Mouse (Mus musculus): Measurements from ENCODE around the gene Osbpl9.

Gene Osbpl9

DNA sequence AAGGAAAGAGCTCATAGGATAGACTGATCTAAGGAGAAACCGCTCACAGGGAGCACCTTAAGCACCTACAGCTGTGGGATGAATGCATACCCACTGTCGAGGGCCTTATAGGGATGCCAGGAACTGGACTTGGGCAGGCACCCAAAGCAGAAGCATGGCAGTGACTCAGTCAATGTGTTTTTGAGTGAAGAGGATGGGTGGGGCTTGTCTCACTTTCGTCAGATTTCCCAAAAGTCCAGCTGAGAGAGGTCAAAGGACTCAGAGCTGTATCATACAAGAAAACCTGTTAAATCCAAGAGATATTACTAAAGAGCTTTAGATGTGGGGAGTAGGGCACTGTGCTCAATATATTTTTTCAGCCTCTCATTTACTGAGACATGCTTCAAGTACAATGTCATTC lies 85.6 kb downstream of the Osbpl9 start:
- in situ Hi-C loops (cut with MboI; ENCODE audit: low pct_unique_long_range_greater_than_20kb in 1 of 2, low sequenced_read_pairs in 2 of 2, unreplicated experiment in 1 of 2) = no loop called here

DNA sequence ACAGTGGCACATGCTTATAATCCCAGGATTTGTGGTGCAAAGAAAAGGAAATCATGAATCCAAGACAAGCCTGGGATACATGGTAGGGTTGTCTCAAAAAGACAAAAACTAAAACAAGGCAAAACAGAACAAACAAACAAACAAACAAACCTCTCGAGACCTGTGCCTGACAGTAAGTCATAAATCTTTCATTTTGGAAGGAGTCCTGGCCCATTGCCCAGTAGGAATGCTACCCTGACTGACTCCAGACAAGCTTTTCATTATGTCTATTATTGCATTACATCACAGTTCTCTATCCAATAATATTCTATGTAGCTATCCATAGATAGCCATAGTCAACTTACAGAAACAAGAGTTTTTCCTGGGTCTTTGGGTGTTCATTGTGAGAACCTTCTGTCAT lies 86.3 kb downstream of the Osbpl9 start:
- in situ Hi-C loops (cut with MboI; ENCODE audit: low pct_unique_long_range_greater_than_20kb in 1 of 2, low sequenced_read_pairs in 2 of 2, unreplicated experiment in 1 of 2) = no loop called here

DNA sequence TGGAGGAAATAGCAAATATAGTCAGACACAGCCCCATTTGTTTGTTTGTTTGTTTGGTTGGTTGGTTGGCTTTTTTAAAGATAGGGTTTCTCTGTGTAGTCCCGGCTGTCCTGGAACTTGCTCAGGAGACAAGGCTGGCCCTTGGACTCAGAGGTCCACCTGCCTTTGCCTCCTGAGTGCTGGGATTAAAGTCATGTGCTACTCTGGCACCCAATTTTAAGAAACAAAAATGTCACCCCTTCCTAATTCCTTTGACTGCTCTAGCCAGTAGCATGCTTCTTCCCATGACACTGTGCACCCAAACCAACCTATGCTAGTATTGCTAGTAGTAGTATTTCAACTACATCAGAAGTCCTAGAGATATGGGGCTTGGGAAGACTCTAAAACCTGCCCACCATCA lies 87.8 kb downstream of the Osbpl9 start:
- in situ Hi-C loops (cut with MboI; ENCODE audit: low pct_unique_long_range_greater_than_20kb in 1 of 2, low sequenced_read_pairs in 2 of 2, unreplicated experiment in 1 of 2) = no loop called here

DNA sequence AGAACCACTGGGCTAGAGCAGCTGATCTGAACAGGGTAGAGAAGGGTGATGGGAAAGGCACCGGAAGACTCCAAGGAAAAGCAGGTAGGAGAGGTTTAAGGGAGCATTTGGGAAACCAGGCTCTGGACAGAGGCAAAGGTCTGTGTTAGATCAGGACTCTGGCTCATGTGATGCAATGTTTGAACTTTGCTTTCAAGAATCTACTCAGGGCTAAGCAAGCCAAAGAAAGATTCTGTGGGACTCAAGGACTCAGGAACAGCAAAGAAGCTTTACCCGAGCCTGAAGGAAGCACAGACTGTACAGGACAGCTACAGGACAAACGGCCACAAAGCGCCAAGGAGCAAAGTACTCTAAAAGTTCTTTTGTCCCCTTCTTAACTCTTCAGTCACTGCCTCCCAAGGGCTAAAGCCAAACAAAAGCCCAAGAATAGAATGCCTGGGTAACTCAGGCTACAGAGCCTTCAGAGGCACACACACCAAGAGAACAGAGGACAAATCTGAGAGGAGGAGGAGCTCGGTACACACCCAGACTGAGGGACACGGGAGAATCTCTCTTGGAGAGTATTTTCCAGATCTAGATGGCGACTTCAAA lies 89.1 kb downstream of the Osbpl9 start:
- in situ Hi-C loops (cut with MboI; ENCODE audit: low pct_unique_long_range_greater_than_20kb in 1 of 2, low sequenced_read_pairs in 2 of 2, unreplicated experiment in 1 of 2) = no loop called here

DNA sequence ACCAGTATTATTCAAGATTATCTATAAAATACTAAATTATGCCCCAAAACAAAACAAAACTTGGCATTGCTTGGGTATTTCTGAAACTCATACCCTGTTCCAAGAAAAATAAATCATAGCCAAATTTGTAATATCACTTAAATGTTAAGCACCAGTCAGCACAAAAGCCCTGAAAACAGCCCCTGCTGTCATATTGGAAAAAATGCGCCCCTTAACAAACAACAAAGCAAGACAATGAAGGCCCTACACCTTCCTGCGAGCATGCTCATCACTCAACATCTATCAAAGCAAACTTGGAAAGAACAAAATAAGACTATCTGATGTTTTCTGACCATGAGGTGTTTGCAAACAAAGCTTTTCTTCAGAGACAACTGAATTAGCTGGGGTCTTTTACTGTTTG lies 91.1 kb downstream of the Osbpl9 start:
- in situ Hi-C loops (cut with MboI; ENCODE audit: low pct_unique_long_range_greater_than_20kb in 1 of 2, low sequenced_read_pairs in 2 of 2, unreplicated experiment in 1 of 2) = no loop called here

DNA sequence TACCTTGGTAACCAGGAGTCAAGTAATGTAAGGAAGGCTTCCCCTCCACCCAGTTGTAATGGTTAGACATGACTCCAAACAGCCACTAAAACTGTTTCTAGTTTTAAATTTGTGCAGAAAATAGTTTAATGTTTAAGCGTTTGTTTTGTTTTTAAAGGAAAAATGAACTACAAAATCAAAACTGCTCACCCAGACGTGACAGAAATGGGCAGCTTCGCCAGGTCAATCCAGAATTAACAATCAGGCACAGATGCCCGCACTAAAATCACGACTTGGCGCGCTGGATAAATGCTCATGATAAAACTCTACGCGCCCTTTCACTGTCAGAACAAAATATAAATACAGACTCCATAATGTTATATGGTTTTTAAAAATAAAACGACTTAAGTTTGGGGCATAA lies 92.4 kb downstream of the Osbpl9 start:
- in situ Hi-C loops (cut with MboI; ENCODE audit: low pct_unique_long_range_greater_than_20kb in 1 of 2, low sequenced_read_pairs in 2 of 2, unreplicated experiment in 1 of 2) = no loop called here

DNA sequence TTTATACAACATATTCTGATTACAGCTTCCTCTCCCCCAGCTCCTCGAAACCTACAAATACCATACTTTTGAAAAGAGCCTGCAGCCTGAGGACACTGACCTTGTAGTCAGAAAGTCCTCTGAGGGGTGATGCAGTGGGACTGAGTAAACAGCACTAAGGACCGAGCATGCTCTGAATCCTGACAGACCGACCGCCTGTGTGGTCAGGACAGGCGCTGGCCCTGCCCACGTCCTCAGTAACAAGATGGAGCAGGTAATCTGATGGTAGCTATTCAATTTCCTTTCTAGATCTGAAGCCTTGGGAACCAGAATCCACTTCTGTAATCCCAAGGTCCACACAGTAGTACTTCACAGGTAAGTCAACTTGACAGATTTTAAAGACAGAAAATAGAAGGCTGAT lies 93.1 kb downstream of the Osbpl9 start:
- in situ Hi-C loops (cut with MboI; ENCODE audit: low pct_unique_long_range_greater_than_20kb in 1 of 2, low sequenced_read_pairs in 2 of 2, unreplicated experiment in 1 of 2) = no loop called here

DNA sequence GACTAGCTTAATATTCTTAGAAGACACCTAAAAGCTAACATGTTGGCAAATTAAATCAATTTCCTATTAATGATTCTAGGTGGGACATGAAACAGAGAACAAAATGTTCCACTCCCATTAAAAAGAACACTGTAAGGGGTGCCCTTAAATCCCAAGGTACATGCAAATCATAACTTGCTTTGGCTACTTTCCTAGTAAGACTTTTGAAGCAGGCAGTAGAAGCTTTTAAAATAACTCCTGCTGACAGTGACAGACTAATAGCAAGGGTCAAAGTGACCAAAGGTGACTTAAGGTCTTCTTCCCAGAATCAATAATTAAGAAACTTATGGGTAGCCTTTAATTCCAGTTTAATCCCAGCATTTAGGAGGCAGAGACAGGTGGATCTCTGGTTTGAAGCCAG lies 95.5 kb downstream of the Osbpl9 start:
- in situ Hi-C loops (cut with MboI; ENCODE audit: low pct_unique_long_range_greater_than_20kb in 1 of 2, low sequenced_read_pairs in 2 of 2, unreplicated experiment in 1 of 2) = no loop called here

DNA sequence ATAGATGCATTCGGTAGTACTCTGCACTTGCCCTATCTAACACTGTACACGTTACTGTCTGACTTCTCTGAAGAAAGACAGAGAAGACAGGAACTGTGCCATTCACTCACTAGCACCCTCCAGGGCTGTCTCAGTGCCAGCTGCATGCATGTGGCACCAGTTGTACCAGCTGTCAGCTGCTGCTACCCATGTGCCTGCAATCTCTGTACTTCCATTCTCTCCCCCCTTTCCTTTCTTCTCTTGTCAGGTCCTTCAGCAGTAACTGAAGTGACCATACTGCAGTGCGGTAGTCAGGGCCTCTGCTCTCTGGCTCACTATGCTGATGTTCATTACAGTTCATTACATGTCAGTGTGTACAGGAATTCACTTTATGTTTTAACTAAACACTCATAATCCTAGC lies 96.0 kb downstream of the Osbpl9 start:
- in situ Hi-C loops (cut with MboI; ENCODE audit: low pct_unique_long_range_greater_than_20kb in 1 of 2, low sequenced_read_pairs in 2 of 2, unreplicated experiment in 1 of 2) = no loop called here

DNA sequence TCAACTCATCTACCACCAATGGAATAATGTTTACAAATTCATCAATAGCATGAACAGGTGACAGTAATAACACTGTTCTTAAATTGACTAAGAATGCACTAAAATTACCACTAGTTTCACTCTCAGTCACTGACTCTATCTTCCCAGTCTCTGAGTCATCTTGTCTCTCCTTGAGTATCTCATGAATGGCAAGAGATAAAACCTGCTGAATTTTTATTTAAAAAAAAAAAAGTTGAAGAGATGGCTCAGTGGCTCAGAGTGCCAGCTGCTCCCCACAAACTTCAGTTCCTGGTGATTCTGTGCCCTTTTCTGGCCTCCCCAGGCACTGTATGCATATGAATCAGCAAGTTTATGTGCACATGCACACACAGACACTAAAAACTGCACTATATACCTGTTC lies 96.8 kb downstream of the Osbpl9 start:
- in situ Hi-C loops (cut with MboI; ENCODE audit: low pct_unique_long_range_greater_than_20kb in 1 of 2, low sequenced_read_pairs in 2 of 2, unreplicated experiment in 1 of 2) = no loop called here

DNA sequence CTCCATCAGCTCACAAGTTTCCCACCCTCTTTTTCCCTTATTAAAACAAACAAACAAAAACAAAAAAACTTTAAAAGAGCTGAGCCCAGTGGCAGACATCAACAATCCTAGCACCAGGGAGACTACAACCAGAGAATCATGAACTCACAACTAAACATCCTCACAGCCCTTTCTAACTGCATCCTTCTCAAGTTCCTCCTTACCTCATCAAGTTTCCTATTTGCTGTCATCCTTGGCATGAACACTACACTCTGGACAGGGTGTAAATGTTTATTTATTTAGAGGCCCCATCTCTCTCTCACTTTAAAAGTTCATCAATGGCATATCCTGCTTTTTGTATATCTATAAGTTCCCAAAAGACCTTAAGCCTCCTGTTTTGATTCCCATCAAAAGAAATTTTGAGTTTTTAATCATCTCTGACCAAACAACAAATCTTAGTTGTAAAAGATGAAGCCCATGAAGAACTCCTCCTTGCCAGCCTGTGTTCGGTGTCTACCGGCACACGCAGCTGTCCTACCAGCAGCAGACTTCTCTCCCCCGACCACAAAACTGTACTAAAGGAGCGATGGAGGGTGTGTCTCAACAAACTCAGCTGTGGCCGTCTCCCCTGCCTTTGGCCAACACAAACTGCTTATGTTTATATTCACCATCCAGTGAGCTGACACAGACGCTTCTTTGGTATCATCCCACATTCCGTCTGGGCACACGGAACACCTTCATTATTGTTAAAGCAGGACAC lies 98.8 kb downstream of the Osbpl9 start:
- in situ Hi-C loops (cut with MboI; ENCODE audit: low pct_unique_long_range_greater_than_20kb in 1 of 2, low sequenced_read_pairs in 2 of 2, unreplicated experiment in 1 of 2) = no loop called here

DNA sequence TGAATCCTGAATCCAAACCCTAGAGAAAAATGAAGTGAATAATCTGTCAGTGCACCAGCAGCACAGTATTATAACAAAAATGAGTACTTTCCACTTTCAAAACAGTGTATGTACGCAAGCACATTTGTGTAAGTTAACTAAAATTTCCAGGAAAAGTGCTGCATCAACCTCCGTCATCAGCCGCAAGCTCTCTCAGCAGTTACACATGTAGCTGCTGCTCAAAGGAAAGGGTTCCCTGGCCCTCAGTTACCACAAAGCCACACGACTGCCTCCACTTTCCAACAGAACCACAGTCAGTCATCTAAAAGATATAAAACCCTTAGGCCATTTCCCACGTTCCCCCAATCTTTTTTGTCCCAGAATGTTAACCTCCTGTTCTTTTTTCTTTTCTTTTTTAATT lies 99.5 kb downstream of the Osbpl9 start:
- in situ Hi-C loops (cut with MboI; ENCODE audit: low pct_unique_long_range_greater_than_20kb in 1 of 2, low sequenced_read_pairs in 2 of 2, unreplicated experiment in 1 of 2) = no loop called here

DNA sequence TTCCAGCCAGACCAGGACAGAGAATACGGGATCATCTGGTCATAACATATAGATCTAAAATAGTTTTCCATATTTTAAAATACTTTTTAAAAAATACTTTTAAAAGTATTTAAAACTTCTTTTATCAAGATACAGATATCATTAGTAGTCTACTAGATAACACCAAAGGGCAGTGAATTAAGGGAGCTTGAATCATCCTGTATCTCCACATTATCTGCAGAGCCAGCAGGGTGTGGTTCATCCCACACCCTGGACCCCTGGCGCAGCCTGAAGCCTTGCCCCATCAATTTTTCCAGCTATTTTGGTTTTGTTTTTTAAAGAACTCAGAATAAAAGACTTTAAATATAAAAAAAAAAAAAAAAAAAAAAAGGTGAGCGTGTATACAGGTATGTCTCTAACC lies 103.2 kb downstream of the Osbpl9 start:
- in situ Hi-C loops (cut with MboI; ENCODE audit: low pct_unique_long_range_greater_than_20kb in 1 of 2, low sequenced_read_pairs in 2 of 2, unreplicated experiment in 1 of 2) = no loop called here

DNA sequence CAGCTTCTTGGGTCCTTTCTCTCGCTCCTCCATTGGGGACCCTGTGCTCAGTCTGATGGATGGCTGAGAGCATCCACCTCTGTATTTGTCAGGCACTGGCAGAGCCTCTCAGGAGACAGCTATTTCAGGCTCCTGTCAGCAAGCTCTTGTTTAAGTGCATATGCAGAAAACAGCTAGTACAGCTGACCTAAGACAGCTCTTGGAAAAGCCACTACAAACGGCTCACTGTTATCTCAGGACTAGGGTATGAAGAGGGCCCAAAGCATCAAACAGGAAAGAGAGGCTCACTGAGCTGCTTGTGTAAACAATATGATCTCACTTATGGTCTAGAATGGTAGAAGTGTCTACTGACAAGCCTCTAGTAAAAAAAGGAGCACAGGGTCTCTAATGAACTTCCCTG lies 107.8 kb downstream of the Osbpl9 start:
- in situ Hi-C loops (cut with MboI; ENCODE audit: low pct_unique_long_range_greater_than_20kb in 1 of 2, low sequenced_read_pairs in 2 of 2, unreplicated experiment in 1 of 2) = no loop called here

DNA sequence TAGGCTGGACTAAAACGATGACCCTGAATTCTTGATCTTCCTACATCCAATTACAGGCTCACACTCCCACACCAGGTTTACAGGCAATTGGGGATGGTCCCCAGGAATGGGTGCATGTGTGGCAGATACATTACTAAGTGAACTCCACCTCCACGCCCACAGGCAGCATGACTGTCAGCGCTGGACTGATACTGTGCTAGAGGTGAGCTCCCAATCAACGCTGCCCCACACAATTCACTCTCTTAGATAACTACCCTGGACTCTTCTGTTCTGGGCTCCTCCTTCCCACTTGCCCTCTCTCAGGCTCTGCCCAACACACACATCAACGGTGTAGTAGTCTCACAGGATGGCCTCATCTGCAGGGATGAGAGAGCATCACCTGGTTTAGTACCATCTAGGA lies 109.7 kb downstream of the Osbpl9 start:
- in situ Hi-C loops (cut with MboI; ENCODE audit: low pct_unique_long_range_greater_than_20kb in 1 of 2, low sequenced_read_pairs in 2 of 2, unreplicated experiment in 1 of 2) = no loop called here

DNA sequence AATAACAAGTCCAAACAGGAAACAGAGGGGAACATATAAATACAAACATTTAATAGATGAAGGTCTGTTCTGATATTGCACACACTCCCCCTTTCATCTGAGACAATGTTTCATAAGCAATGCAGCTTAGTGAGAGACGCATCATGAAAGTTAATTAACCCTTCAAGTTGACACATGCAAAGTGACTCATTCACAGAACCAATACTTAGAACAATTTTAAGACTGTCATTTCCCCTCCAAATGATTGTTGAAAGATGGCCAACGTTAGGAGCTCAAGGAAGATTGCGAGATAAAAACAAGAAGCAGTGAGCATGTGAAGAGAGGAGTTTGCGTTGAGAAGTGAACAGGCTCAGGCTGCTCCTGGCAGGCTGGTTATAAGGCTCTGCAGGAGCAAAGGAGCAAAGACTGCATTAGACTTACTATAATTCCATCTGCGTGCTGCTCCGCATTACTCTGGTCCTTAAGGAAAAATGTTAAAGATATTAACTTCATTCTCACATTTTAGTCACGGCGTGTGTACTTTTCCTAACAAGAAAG lies 110.8 kb downstream of the Osbpl9 start:
- in situ Hi-C loops (cut with MboI; ENCODE audit: low pct_unique_long_range_greater_than_20kb in 1 of 2, low sequenced_read_pairs in 2 of 2, unreplicated experiment in 1 of 2) = no loop called here

DNA sequence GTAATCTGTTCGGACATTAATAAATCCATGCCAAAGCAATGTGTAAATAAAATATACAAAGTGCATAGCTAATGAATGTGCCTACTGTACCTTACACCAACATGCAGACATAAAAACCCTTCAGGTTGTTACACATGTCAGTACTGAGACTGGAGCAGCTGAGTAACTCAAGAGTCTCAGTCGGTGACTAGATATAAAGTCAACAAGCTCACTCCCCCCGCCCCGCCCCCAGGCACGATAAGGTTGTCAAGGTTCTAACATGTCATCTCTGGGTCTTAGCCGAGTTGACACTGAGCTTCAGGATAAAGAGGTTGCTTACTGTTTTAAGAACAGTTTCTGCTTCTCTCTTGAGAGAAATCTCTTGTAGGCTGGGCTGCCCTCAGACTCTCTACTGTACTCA lies 112.1 kb downstream of the Osbpl9 start:
- in situ Hi-C loops (cut with MboI; ENCODE audit: low pct_unique_long_range_greater_than_20kb in 1 of 2, low sequenced_read_pairs in 2 of 2, unreplicated experiment in 1 of 2) = no loop called here

DNA sequence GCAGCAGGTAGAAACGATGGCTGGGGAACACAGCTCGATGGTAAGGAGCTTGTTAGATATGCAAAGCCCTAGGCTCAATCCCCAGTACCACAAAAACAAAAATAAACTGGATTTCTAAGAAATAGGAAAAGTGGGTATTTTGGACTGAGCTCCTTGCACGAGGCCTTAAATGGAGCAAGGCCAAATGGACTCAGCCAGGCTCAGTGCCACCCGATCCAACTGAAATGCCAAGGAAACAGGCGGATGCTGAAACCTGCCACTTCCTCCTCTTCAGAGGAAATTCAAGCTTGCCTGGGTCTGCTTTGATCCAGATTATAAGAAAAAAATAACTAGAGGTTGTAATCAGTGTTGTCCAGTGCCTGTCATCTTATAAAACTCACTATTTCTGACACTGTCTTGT lies 112.9 kb downstream of the Osbpl9 start:
- in situ Hi-C loops (cut with MboI; ENCODE audit: low pct_unique_long_range_greater_than_20kb in 1 of 2, low sequenced_read_pairs in 2 of 2, unreplicated experiment in 1 of 2) = no loop called here

DNA sequence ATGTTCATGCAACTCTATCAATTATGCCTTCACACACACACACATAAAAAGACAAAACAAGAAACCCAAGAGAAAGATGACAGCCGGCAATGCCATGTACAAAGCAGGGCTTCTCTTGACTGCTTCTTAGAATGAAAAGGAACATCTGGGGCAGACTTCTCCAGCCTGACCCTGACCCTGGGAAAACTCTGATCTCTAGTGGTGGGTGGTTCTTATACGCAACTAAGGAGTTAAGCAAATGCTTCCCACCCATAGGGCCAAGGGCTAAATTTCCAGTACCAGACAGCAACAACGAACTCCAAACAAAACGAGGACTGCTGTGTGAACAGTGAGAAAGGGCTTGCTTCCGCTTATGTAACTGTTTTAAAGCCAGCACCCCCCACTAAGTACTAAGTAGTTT lies 122.0 kb downstream of the Osbpl9 start:
- in situ Hi-C loops (cut with MboI; ENCODE audit: low pct_unique_long_range_greater_than_20kb in 1 of 2, low sequenced_read_pairs in 2 of 2, unreplicated experiment in 1 of 2) = no loop called here

DNA sequence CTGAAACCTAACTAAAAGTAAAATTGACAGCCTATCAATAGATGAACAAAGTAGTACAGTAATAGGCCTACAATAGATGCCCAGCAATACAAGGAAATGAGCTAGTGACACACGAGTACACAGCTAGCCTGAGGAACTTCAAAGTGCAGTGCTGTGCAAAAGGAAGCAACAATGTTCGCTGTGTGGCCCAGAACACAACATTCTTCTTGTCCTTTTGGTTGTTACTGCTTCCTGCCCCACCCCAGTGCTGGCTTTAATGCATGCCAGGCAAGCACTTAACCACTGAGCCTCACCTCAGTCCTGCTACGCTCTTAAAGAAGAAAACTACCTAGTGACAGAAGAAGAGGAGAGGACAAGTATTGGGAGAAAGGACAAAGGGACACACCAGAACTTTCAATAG lies 122.4 kb downstream of the Osbpl9 start:
- in situ Hi-C loops (cut with MboI; ENCODE audit: low pct_unique_long_range_greater_than_20kb in 1 of 2, low sequenced_read_pairs in 2 of 2, unreplicated experiment in 1 of 2) = no loop called here
